Mouse (Mus musculus) left cerebral cortex, postnatal 14 days (tissue): ENCODE results near the gene 4933434E20Rik. TPM values are rescaled to one million over a fixed set of nuclear protein-coding genes. Genes with fewer than 3 reads are reported as not detected.
A peak's percentile ranks its signal among the peaks of the same experiment; 100 is the strongest.

Experiments used
- DNase-seq, 2 experiments: peaks; one replicate each; pipeline ENCODE4 v3.0.0; 2021 to 2022; ENCODE audit warnings: low spot score in 2 of 2, mixed read lengths in 1 of 2
- intact Hi-C: fragments of 180-260 bp; cut with DNase I; formaldehyde crosslinking; loops from one replicate; pipeline ENCODE4 v1.15.1; 2025
- long read RNA-seq, 2 experiments: library from polyadenylated mRNA; stranded (forward); transcript quantifications; one replicate each; pipeline ENCODE4 v2.0.0; 2021
- total RNA-seq, 2 experiments: library from RNA; stranded (reverse); gene quantifications; 2 replicates each; pipeline ENCODE4 v1.2.3; 2021

The 4933434E20Rik gene
- 10 to 100 TPM; 77.2 to 78.1 TPM for total RNA-seq
- long read RNA-seq, experiment 1, transcript 4933434E20Rik-206 (7 exons, 2,510 nt), result major isoform, 29 of 39 reads
- long read RNA-seq, experiment 1, partial matches to known transcripts, result 0 of 39 reads
- long read RNA-seq, experiment 1, other reads (novel, unspliced or antisense), result 6 of 39 reads
- long read RNA-seq, experiment 2, transcript 4933434E20Rik-206 (7 exons, 2,510 nt), result major isoform, 15 of 21 reads
- long read RNA-seq, experiment 2, partial matches to known transcripts, result 0 of 21 reads
- long read RNA-seq, experiment 2, other reads (novel, unspliced or antisense), result 5 of 21 reads

GRCm38 (mm10) chr3:90051441-90052350 is at the start of gene 4933434E20Rik:
Gene 4933434E20Rik (plus strand): TSS chr3:90051636.
- peak; percentile 35 to 38 for DNase-seq
- intact Hi-C loops, result no loop called here

GRCm38 (mm10) chr3:90004091-90004796 is 47.2 kb upstream of the 4933434E20Rik start:
- intact Hi-C loops, result no loop called here
- DNase-seq, result no peak

GRCm38 (mm10) chr3:90010291-90010690 is 41.1 kb upstream of the 4933434E20Rik start:
- DNase-seq, result no peak
- intact Hi-C loops, result loop anchor here (5.0 to 10.0 kb wide), 2 partner anchors 37 to 1695 kb away; no protein-coding TSS in a partner anchor

- no peak for DNase-seq
- intact Hi-C loops, result loop anchor here (10.0 kb wide), 1 partner anchor 1702 kb away; no protein-coding TSS in a partner anchor
Observed at GRCm38 (mm10) chr3:90016626-90017025, 34.8 kb upstream of the 4933434E20Rik start.

- intact Hi-C loops, result no loop called here
Observed at GRCm38 (mm10) chr3:90034653-90035052, 16.8 kb upstream of the 4933434E20Rik start.

GRCm38 (mm10) chr3:90036263-90036662 is 15.2 kb upstream of the 4933434E20Rik start:
- DNase-seq, result no peak
- intact Hi-C loops, result no loop called here

More at GRCm38 (mm10) chr3:90034653-90035052, 16.8 kb upstream of the 4933434E20Rik start:
- DNase-seq, result no peak

- DNase-seq, result no peak
- intact Hi-C loops, result loop anchor here (5.0 kb wide), 1 partner anchor 37 kb away; no protein-coding TSS in a partner anchor
Observed at GRCm38 (mm10) chr3:90049691-90050090, 1.7 kb upstream of the 4933434E20Rik start.

- DNase-seq, result peak; percentile 94 to 96
- intact Hi-C loops, result no loop called here
Observed at GRCm38 (mm10) chr3:90052351-90053241, 1.2 kb downstream of the 4933434E20Rik start, which contains the start of gene Ubap2l. Gene Ubap2l (minus strand): TSS chr3:90052628.

GRCm38 (mm10) chr3:90061549-90061948 is 10.1 kb downstream of the 4933434E20Rik start:
- intact Hi-C loops, result no loop called here
- no peak for DNase-seq

- intact Hi-C loops, result no loop called here
- no peak for DNase-seq
Observed at GRCm38 (mm10) chr3:90062539-90062938, 11.1 kb downstream of the 4933434E20Rik start.

- intact Hi-C loops, result no loop called here
- no peak for DNase-seq
Observed at GRCm38 (mm10) chr3:90064383-90064782, 12.9 kb downstream of the 4933434E20Rik start.

- peak; percentile 47 to 65 for DNase-seq
- intact Hi-C loops, result no loop called here
Observed at GRCm38 (mm10) chr3:90065553-90065952, 14.1 kb downstream of the 4933434E20Rik start.

GRCm38 (mm10) chr3:90067851-90068250 is 16.4 kb downstream of the 4933434E20Rik start:
- intact Hi-C loops, result no loop called here
- no peak for DNase-seq

- no peak for DNase-seq
- intact Hi-C loops, result loop anchor here (10.0 kb wide), 1 partner anchor 295 kb away; the partner anchor contains the start of gene Ube2q1
Observed at GRCm38 (mm10) chr3:90069688-90070087, 18.3 kb downstream of the 4933434E20Rik start.

GRCm38 (mm10) chr3:90072294-90072693 is 20.9 kb downstream of the 4933434E20Rik start, which contains the start of gene Tpm3:
Gene Tpm3 (plus strand): TSS chr3:90072649.
- intact Hi-C loops, result loop anchor here (10.0 kb wide), 1 partner anchor 297 kb away; the partner anchor contains the start of gene Ube2q1

GRCm38 (mm10) chr3:90076921-90077716 is 25.7 kb downstream of the 4933434E20Rik start:
- intact Hi-C loops, result loop anchor here (5.0 to 10.0 kb wide), 2 partner anchors 125 to 302 kb away; partner anchors contain the start of gene Ube2q1
- DNase-seq, result peak; percentile 89

More at GRCm38 (mm10) chr3:90072294-90072693, 20.9 kb downstream of the 4933434E20Rik start, which contains the start of gene Tpm3:
- DNase-seq, result no peak

- DNase-seq, result no peak
- intact Hi-C loops, result loop anchor here (5.0 to 10.0 kb wide), 2 partner anchors 126 to 303 kb away; partner anchors contain the start of gene Ube2q1
Observed at GRCm38 (mm10) chr3:90078224-90078623, 26.8 kb downstream of the 4933434E20Rik start.
